Mouse (Mus musculus) forebrain, embryonic 10.5 days (tissue): ENCODE results near the gene Pkd1. TPM values are rescaled to one million over a fixed set of nuclear protein-coding genes. Genes with fewer than 3 reads are reported as not detected.

Experiments used
- DNase-seq: peaks from one replicate; pipeline ENCODE4 v3.0.0-alpha.2; 2017; ENCODE audit warnings: low spot score; ENCODE audit errors: extremely low spot score
- H3K27ac ChIP-seq: fragments of 300-500 bp; sonication (generic); 2 replicates; pipeline ENCODE4 v1.5.1; 2016; ENCODE audit warnings: mild to moderate bottlenecking
- H3K27me3 ChIP-seq: fragments of 300-500 bp; sonication (generic); 2 replicates; pipeline ENCODE4 v1.6.1; 2016; ENCODE audit warnings: mild to moderate bottlenecking; ENCODE audit not compliant: poor library complexity, severe bottlenecking
- H3K36me3 ChIP-seq: fragments of 300-500 bp; sonication (generic); replicated peaks from 2 replicates; pipeline ENCODE4 v1.6.1; 2016; ENCODE audit warnings: mild to moderate bottlenecking, moderate library complexity
- H3K4me1 ChIP-seq: fragments of 300-500 bp; sonication (generic); 2 replicates; pipeline ENCODE4 v1.6.1; 2016
- H3K4me3 ChIP-seq: fragments of 300-500 bp; sonication (generic); 2 replicates; pipeline ENCODE4 v1.5.1; 2016; ENCODE audit warnings: mild to moderate bottlenecking, moderate library complexity
- H3K9me3 ChIP-seq: fragments of 300-500 bp; sonication (generic); 2 replicates; pipeline ENCODE4 v1.6.1; 2016; ENCODE audit warnings: mild to moderate bottlenecking, moderate library complexity
- WGBS: fragments of 180-500 bp; shearing (Covaris S2); methylation state at CpG from one replicate; pipeline ENCODE4 v1.1.7; 2016; 5-methylcytosine and 5-hydroxymethylcytosine counted together
- polyA plus RNA-seq: library from polyadenylated mRNA; unstranded; fragments of >200 nt; fragmentation: Nextera tagmentation; extraction: Ambion mirVana; gene quantifications from 2 replicates; pipeline ENCODE4 v1.2.1, GENCODE M21; 2016

The Pkd1 gene
- polyA plus RNA-seq, 1 experiment from 2014 or later = 12.9 TPM

- H3K4me1 ChIP-seq = peaks cover 53% of the 10 kb centered on the region
- DNase-seq = no peak
- H3K27ac ChIP-seq = no peak overlapping the region
- no peaks in the 10 kb centered on the region for H3K9me3 ChIP-seq
- no peak overlapping the region for H3K4me3 ChIP-seq
- H3K27me3 ChIP-seq = no peaks in the 10 kb centered on the region
- peaks cover 41% of the 10 kb centered on the region for H3K36me3 ChIP-seq
- WGBS = 95% methylated on average over 5 of the region's 5 CpGs
Measured at GRCm38 (mm10) chr17:24635694-24636093, 86.1 kb downstream of the Pkd1 start.

DNA sequence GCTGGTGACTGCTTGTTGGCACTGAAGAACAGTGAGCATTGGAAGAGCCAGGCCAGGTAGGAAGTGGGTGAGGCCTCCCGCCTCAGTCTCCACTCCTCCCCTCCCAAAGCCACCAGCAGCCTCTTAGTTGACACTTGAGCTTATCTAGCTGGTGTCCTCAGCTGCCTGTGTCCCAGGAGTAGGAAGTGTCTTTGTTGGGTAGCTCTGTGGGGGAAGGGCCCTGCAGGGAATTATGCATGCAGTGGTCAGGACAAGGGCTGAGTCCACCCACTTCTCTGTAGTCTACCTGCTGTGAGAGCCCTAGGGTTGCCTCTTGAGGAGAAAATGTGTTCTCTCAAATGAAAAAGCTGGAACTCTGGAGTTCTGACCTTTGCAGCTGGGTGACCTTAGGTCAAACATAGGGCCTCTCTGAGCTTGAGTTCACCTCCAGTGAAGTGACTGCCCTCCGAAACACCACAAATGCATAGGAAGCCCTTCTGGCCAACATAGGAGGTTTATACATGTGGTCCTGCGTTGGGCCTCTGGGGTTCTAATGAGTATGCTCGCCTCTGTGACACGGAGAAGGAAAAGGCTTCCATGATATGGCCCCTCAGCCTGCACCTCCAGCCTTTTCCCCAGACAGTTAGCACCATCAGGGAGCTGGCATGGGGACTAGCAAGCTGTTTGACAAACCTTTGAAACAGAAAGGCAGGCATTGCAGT lies 87.3 kb downstream of the Pkd1 start:
- H3K27ac ChIP-seq = no peak overlapping the region
- no peaks in the 10 kb centered on the region for H3K27me3 ChIP-seq
- no peaks in the 10 kb centered on the region for H3K9me3 ChIP-seq
- H3K36me3 ChIP-seq = peaks cover 41% of the 10 kb centered on the region
- peaks cover 46% of the 10 kb centered on the region for H3K4me1 ChIP-seq
- DNase-seq = no peak
- 68% methylated on average over 5 of the region's 5 CpGs for WGBS
- no peak overlapping the region for H3K4me3 ChIP-seq

DNA sequence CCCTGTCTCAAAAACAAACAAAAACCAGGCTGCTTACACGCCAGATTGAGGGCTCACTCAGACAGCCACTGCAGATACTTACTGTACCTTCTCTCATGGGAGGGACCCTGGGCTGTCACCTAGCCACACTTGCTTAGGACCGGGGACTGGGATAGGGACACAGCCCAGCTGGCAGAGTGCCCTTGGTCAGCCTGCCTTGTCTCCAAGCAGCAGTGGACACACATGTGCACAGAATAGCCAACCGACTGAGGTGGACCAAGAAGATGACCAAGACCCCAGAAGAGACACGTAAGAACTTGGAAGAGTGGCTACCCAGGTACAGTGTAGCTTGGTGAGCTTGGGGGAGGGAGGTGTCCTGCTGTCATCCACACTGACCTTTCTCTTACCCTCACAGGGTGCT lies 88.6 kb downstream of the Pkd1 start:
- Histone ChIP-seq H3K36me3 (peaks cover 41% of the 10 kb centered on the region), H3K4me3 (no peak overlapping the region), H3K27me3 (no peaks in the 10 kb centered on the region), H3K4me1 (peaks cover 46% of the 10 kb centered on the region), H3K27ac (peak overlapping the region; percentile 80; the same call in 1 of the 2 replicates), H3K9me3 (no peaks in the 10 kb centered on the region)
- no peak for DNase-seq
- WGBS = 94% methylated on average over 4 of the region's 4 CpGs

DNA sequence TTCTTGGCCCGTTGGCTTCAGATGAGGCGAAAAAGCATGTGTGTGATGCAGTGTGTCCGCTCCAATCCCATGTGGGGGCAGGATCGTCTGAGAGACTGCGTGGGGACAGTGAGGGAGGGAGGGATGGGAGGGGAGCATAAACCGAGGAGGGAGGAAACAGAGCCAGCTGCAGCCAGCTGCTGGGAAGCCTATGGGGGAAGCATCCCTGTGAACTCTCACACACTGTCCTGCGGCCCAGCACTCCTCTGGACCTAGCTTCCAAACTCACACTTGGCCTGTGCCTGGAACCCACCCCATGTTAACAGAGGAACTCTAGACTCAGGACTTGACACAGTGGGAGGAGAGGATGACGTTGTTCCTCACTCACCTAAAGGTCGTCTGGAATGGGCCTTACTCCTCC lies 89.2 kb downstream of the Pkd1 start:
- no peak for DNase-seq
- Histone ChIP-seq H3K4me3 (no peak overlapping the region), H3K9me3 (no peaks in the 10 kb centered on the region), H3K36me3 (peaks cover 41% of the 10 kb centered on the region), H3K27ac (peak overlapping the region; percentile 80), H3K4me1 (peaks cover 48% of the 10 kb centered on the region), H3K27me3 (no peaks in the 10 kb centered on the region)
- WGBS = 75% methylated on average over 9 of the region's 9 CpGs

DNA sequence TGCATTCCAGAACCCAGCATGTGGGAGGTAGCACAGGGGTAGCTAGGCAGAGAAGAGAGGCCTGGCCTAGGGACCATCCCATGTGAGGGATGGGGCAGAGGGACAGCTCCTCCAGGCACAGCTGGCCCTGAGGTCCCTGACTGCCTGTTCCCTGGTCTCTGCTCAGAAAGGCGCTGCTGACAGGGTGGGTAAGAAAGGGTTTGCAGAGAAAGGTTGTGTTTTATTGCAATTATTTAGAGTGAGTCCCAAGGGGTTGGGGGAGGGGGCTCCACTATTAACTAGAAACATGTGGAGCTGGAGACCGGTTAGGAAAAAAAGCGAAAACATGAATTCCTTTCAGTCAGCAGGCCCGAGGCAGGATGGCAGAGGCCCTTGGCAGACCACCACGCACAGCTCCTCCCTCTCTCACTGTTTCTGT lies 89.9 kb downstream of the Pkd1 start:
- no peaks in the 10 kb centered on the region for H3K9me3 ChIP-seq
- H3K27ac ChIP-seq = peak overlapping the region; percentile 80
- WGBS = 75% methylated on average over 5 of the region's 5 CpGs
- no peak for DNase-seq
- H3K4me3 ChIP-seq = peak overlapping the region; percentile 13; the same call in 1 of the 2 replicates
- peaks cover 41% of the 10 kb centered on the region for H3K36me3 ChIP-seq
- peaks cover 55% of the 10 kb centered on the region for H3K4me1 ChIP-seq
- H3K27me3 ChIP-seq = no peaks in the 10 kb centered on the region

GRCm38 (mm10) chr17:24640119-24640518 lies 90.5 kb downstream of the Pkd1 start:
- WGBS = 92% methylated on average over 7 of the region's 7 CpGs
- no peaks in the 10 kb centered on the region for H3K9me3 ChIP-seq
- H3K4me3 ChIP-seq = no peak overlapping the region
- H3K27ac ChIP-seq = peak overlapping the region; percentile 80
- peaks cover 61% of the 10 kb centered on the region for H3K4me1 ChIP-seq
- no peak for DNase-seq
- peaks cover 35% of the 10 kb centered on the region for H3K36me3 ChIP-seq
- H3K27me3 ChIP-seq = no peaks in the 10 kb centered on the region

DNA sequence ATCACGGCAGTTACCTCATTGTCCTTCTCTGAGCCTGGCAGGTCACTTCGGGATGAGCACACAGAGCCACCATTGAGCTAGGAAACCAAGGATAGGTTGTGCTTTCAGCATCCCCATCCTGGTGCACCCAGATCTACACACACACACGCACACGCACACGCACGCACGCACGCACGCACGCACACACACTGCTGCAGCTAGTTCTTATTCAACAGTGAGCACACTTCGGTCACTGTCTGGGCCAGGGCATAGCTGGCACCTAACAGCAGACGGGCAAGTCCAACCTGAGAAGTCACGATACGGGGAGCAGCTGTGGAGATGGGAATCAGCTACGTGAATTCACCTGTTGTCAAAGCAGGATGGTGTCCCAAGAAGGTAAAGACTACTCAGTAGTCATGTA lies 90.9 kb downstream of the Pkd1 start:
- Histone ChIP-seq H3K36me3 (peaks cover 31% of the 10 kb centered on the region), H3K27me3 (no peaks in the 10 kb centered on the region), H3K27ac (peak overlapping the region; percentile 80; the same call in 1 of the 2 replicates), H3K4me1 (peaks cover 65% of the 10 kb centered on the region), H3K9me3 (no peaks in the 10 kb centered on the region), H3K4me3 (no peak overlapping the region)
- WGBS = 95% methylated on average over 15 of the region's 15 CpGs
- no peak for DNase-seq

DNA sequence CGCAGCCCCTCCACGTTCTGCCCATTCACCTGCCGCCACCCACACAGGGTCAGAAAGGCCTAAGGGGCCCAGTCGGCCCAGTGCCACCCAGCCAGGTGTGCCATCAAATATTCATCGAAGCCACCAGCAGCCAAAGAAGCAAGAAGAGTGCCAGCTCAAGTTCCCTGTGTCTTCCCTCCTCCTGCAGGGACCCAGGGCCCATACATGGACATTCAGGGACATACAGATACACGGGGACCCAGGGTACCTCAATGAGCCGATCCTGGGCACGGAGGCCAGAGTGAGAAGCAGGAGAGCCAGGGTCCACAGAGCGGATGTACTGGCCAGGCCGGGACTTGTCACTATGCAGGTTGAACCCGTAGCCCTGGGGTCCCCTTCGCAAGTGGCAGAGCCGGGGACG lies 92.3 kb downstream of the Pkd1 start:
- Histone ChIP-seq H3K27me3 (no peaks in the 10 kb centered on the region), H3K27ac (no peak overlapping the region), H3K36me3 (peaks cover 28% of the 10 kb centered on the region), H3K9me3 (no peaks in the 10 kb centered on the region), H3K4me1 (peaks cover 60% of the 10 kb centered on the region), H3K4me3 (no peak overlapping the region)
- WGBS = 92% methylated on average over 14 of the region's 14 CpGs
- DNase-seq = no peak

DNA sequence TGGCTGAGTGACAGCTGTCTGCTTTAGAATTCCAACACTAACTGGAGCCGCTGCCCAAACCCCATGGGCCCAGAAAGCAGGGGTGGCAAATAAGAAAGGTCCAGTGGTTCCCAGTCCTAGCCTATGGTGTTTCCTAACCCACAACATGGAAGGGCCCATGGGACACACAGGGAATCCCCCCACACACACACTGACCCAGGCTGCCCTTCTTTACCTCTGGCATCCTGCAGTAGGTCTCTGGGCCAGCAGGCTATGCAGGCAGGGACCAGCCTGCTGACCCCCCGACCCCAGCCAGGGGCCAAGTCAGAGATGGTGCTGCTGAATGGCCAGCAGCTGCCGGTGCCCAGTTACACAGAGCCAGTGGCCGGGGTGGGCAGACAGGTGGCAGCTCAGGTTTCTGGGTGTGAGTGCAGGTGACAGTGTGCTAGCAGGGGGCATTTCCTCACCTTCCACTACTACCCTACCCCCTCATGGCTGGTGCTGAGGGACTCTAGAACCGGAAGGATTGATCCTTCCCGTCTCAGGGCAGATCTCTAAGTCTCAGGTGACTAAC lies 93.2 kb downstream of the Pkd1 start:
- 83% methylated on average over 6 of the region's 6 CpGs for WGBS
- Histone ChIP-seq H3K4me1 (peaks cover 55% of the 10 kb centered on the region), H3K27ac (peak overlapping the region; percentile 9; the same call in 1 of the 2 replicates), H3K36me3 (peaks cover 28% of the 10 kb centered on the region), H3K27me3 (0 out of 2 replicates have a peak, but pooled peaks cover 5% of the 10 kb centered on the region), H3K4me3 (no peak overlapping the region), H3K9me3 (no peaks in the 10 kb centered on the region)
- DNase-seq = no peak

- Histone ChIP-seq H3K27me3 (peaks cover 17% of the 10 kb centered on the region), H3K27ac (peak overlapping the region; percentile 75), H3K36me3 (peaks cover 18% of the 10 kb centered on the region), H3K4me3 (no peak overlapping the region), H3K9me3 (no peaks in the 10 kb centered on the region), H3K4me1 (peaks cover 50% of the 10 kb centered on the region)
- WGBS = 51% methylated on average over 7 of the region's 7 CpGs
- no peak for DNase-seq
Measured at GRCm38 (mm10) chr17:24644030-24644715, 94.5 kb downstream of the Pkd1 start.

- Histone ChIP-seq H3K27ac (peak overlapping the region; percentile 75), H3K27me3 (peaks cover 26% of the 10 kb centered on the region), H3K9me3 (no peaks in the 10 kb centered on the region), H3K36me3 (peaks cover 10% of the 10 kb centered on the region), H3K4me3 (no peak overlapping the region), H3K4me1 (peaks cover 50% of the 10 kb centered on the region)
- WGBS = 88% methylated on average over 9 of the region's 9 CpGs
- DNase-seq = no peak
Measured at GRCm38 (mm10) chr17:24644875-24645721, 95.5 kb downstream of the Pkd1 start.

DNA sequence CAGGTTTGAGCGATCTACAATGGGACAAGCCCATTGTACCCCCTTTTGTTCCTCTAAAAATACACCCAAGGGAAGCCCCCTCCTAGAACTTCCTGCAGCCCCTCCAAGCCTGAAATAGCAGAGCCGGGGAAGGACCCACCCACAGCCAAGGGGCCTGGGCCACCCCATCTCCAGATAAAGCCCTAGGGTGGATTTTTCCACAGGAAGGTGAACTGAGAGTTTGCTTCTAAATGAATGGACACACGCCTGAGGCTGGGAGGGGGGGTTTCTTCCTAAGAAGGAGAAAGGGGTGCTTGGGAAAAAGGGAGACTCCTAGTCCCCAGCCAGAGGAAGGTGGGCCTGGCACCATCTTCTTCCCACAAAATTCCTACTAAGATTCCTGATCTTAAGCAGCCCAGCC lies 96.3 kb downstream of the Pkd1 start:
- Histone ChIP-seq H3K27ac (no peak overlapping the region; the same call in 1 of the 2 replicates), H3K36me3 (peaks cover 2% of the 10 kb centered on the region; the same call in 1 of the 2 replicates), H3K9me3 (no peaks in the 10 kb centered on the region), H3K4me3 (no peak overlapping the region), H3K27me3 (peaks cover 35% of the 10 kb centered on the region), H3K4me1 (peaks cover 53% of the 10 kb centered on the region)
- DNase-seq = no peak
- WGBS = 91% methylated on average over 3 of the region's 3 CpGs
